Mouse (Mus musculus) forebrain, embryonic 12.5 days (tissue): ENCODE data around the gene Hnrnpul1. TPM values are rescaled to one million over a fixed set of nuclear protein-coding genes. Genes with fewer than 3 reads are reported as not detected.
"Not testable (repeated sequence)": the region's sequence is repeated elsewhere in the genome, so short reads cannot be mapped to it uniquely, and the experiment has no call there.

Source experiments
- ATAC-seq: fragments of 200-750 bp; cut with Nextera tagmentation; 2 replicates; pipeline ENCODE4 v1.8.0; 2017; ENCODE audit warnings: moderate TSS enrichment; ENCODE audit not compliant: low FRiP score
- H3K27ac ChIP-seq: fragments of 300-500 bp; sonication (generic); 2 replicates; pipeline ENCODE4 v1.5.1; 2016; ENCODE audit warnings: mild to moderate bottlenecking
- H3K27me3 ChIP-seq: fragments of 300-500 bp; sonication (generic); 2 replicates; pipeline ENCODE4 v1.6.1; 2016; ENCODE audit warnings: mild to moderate bottlenecking
- H3K36me3 ChIP-seq: fragments of 300-500 bp; sonication (generic); replicated peaks from 2 replicates; pipeline ENCODE4 v1.6.1; 2016; ENCODE audit warnings: mild to moderate bottlenecking
- H3K4me1 ChIP-seq: fragments of 300-500 bp; sonication (generic); 2 replicates; pipeline ENCODE4 v1.6.1; 2016
- H3K4me2 ChIP-seq: fragments of 300-500 bp; sonication (generic); 2 replicates; pipeline ENCODE4 v1.6.1; 2016; ENCODE audit warnings: mild to moderate bottlenecking, moderate library complexity
- H3K4me3 ChIP-seq: fragments of 300-500 bp; sonication (generic); replicated peaks from 2 replicates; pipeline ENCODE4 v1.5.1; 2016; ENCODE audit warnings: mild to moderate bottlenecking
- H3K9ac ChIP-seq: fragments of 300-500 bp; sonication (generic); 2 replicates; pipeline ENCODE4 v1.6.1; 2016; ENCODE audit warnings: mild to moderate bottlenecking
- H3K9me3 ChIP-seq: fragments of 300-500 bp; sonication (generic); 2 replicates; pipeline ENCODE4 v1.6.1; 2016
- WGBS: fragments of 180-500 bp; shearing (Covaris S2); methylation state at CpG from one replicate; pipeline ENCODE4 v1.1.7; 2016; 5-methylcytosine and 5-hydroxymethylcytosine counted together
- polyA plus RNA-seq: library from polyadenylated mRNA; unstranded; fragments of >200 nt; fragmentation: Nextera tagmentation; extraction: Ambion mirVana; gene quantifications from 2 replicates; pipeline ENCODE4 v1.2.1, GENCODE M21; 2016

The Hnrnpul1 gene
- polyA plus RNA-seq, 1 experiment from 2014 or later: 78.4 TPM

- WGBS: 82% methylated on average over 4 of the region's 4 CpGs
- Histone ChIP-seq H3K9ac (no peak overlapping the region), H3K4me1 (no peaks in the 10 kb centered on the region), H3K27me3 (no peaks in the 10 kb centered on the region), H3K9me3 (no peaks in the 10 kb centered on the region), H3K4me3 (no peak overlapping the region), H3K4me2 (no peak overlapping the region), H3K27ac (no peak overlapping the region), H3K36me3 (peaks cover 94% of the 10 kb centered on the region)
- no peak for ATAC-seq
These were observed 19.6 kb downstream of the Hnrnpul1 start for GRCm38 (mm10) chr7:25734991-25735390.

- Histone ChIP-seq H3K4me1 (no peaks in the 10 kb centered on the region; the same call in 1 of the 2 replicates), H3K36me3 (peaks cover 93% of the 10 kb centered on the region), H3K27me3 (no peaks in the 10 kb centered on the region), H3K4me2 (no peak overlapping the region), H3K9me3 (no peaks in the 10 kb centered on the region), H3K27ac (no peak overlapping the region), H3K9ac (no peak overlapping the region), H3K4me3 (no peak overlapping the region)
- WGBS: 93% methylated on average over 8 of the region's 8 CpGs
- no peak for ATAC-seq
These were observed 23.1 kb downstream of the Hnrnpul1 start for GRCm38 (mm10) chr7:25731294-25732055.

GRCm38 (mm10) chr7:25729862-25730261 is 24.7 kb downstream of the Hnrnpul1 start:
- 89% methylated on average over 2 of the region's 2 CpGs for WGBS
- H3K27me3 ChIP-seq: no peaks in the 10 kb centered on the region
- H3K9ac ChIP-seq: no peak overlapping the region
- ATAC-seq: no peak
- no peaks in the 10 kb centered on the region; the same call in 1 of the 2 replicates for H3K4me1 ChIP-seq
- peaks cover 95% of the 10 kb centered on the region for H3K36me3 ChIP-seq
- no peak overlapping the region for H3K4me3 ChIP-seq
- no peak overlapping the region for H3K4me2 ChIP-seq
- H3K27ac ChIP-seq: no peak overlapping the region
- H3K9me3 ChIP-seq: no peaks in the 10 kb centered on the region

GRCm38 (mm10) chr7:25729396-25729795 is 25.2 kb downstream of the Hnrnpul1 start:
- H3K4me3 ChIP-seq: no peak overlapping the region
- no peaks in the 10 kb centered on the region; the same call in 1 of the 2 replicates for H3K4me1 ChIP-seq
- no peaks in the 10 kb centered on the region for H3K9me3 ChIP-seq
- no peak overlapping the region for H3K9ac ChIP-seq
- WGBS: 37% methylated on average over 2 of the region's 2 CpGs
- peaks cover 95% of the 10 kb centered on the region for H3K36me3 ChIP-seq
- H3K27ac ChIP-seq: no peak overlapping the region
- ATAC-seq: no peak
- no peaks in the 10 kb centered on the region for H3K27me3 ChIP-seq
- no peak overlapping the region for H3K4me2 ChIP-seq

GRCm38 (mm10) chr7:25727800-25728199 is 26.8 kb downstream of the Hnrnpul1 start:
- ATAC-seq: no peak

GRCm38 (mm10) chr7:25725886-25726285 is 28.7 kb downstream of the Hnrnpul1 start:
- no peaks in the 10 kb centered on the region for H3K27me3 ChIP-seq
- H3K4me1 ChIP-seq: no peaks in the 10 kb centered on the region; the same call in 1 of the 2 replicates
- H3K27ac ChIP-seq: no peak overlapping the region
- H3K9ac ChIP-seq: no peak overlapping the region
- peaks cover 92% of the 10 kb centered on the region for H3K36me3 ChIP-seq
- no peak for ATAC-seq
- no peak overlapping the region for H3K4me2 ChIP-seq
- no peak overlapping the region for H3K4me3 ChIP-seq
- no peaks in the 10 kb centered on the region for H3K9me3 ChIP-seq
- WGBS: 84% methylated on average over 19 of the region's 19 CpGs

More at GRCm38 (mm10) chr7:25727800-25728199, 26.8 kb downstream of the Hnrnpul1 start:
- Histone ChIP-seq H3K4me1 (no peaks in the 10 kb centered on the region; the same call in 1 of the 2 replicates), H3K4me2 (no peak overlapping the region), H3K36me3 (peaks cover 96% of the 10 kb centered on the region), H3K9ac (no peak overlapping the region), H3K9me3 (no peaks in the 10 kb centered on the region), H3K4me3 (no peak overlapping the region), H3K27ac (no peak overlapping the region), H3K27me3 (no peaks in the 10 kb centered on the region)
- 96% methylated on average over 5 of the region's 5 CpGs for WGBS

GRCm38 (mm10) chr7:25721776-25722175 is 32.8 kb downstream of the Hnrnpul1 start:
- H3K36me3 ChIP-seq: peaks cover 64% of the 10 kb centered on the region
- H3K4me1 ChIP-seq: peaks cover 20% of the 10 kb centered on the region
- H3K9me3 ChIP-seq, H3K9ac ChIP-seq, H3K27ac ChIP-seq, ATAC-seq, H3K4me3 ChIP-seq, H3K27me3 ChIP-seq, H3K4me2 ChIP-seq: not testable (repeated sequence)

GRCm38 (mm10) chr7:25720760-25721159 is 33.8 kb downstream of the Hnrnpul1 start:
- Histone ChIP-seq H3K27ac (no peak overlapping the region), H3K4me2 (no peak overlapping the region), H3K36me3 (peaks cover 59% of the 10 kb centered on the region), H3K4me3 (no peak overlapping the region), H3K4me1 (peaks cover 20% of the 10 kb centered on the region), H3K9ac (no peak overlapping the region), H3K27me3 (no peaks in the 10 kb centered on the region), H3K9me3 (no peaks in the 10 kb centered on the region)
- no peak for ATAC-seq
- 94% methylated on average over 5 of the region's 5 CpGs for WGBS

GRCm38 (mm10) chr7:25719761-25720610 is 34.6 kb downstream of the Hnrnpul1 start:
- Histone ChIP-seq H3K36me3 (peaks cover 59% of the 10 kb centered on the region), H3K4me3 (no peak overlapping the region), H3K4me1 (peaks cover 20% of the 10 kb centered on the region), H3K27me3 (no peaks in the 10 kb centered on the region), H3K9me3 (no peaks in the 10 kb centered on the region), H3K4me2 (no peak overlapping the region), H3K27ac (no peak overlapping the region), H3K9ac (0 out of 2 replicates have a peak overlapping the region, but pooled peaks have one; percentile 25)
- 62% methylated on average over 10 of the region's 10 CpGs for WGBS
- peak; percentile 45 for ATAC-seq

GRCm38 (mm10) chr7:25718788-25719417 is 35.7 kb downstream of the Hnrnpul1 start, which contains the start of gene Ccdc97:
TSS of gene Ccdc97 (minus strand) at chr7:25719088.
- H3K27ac ChIP-seq: peak within 1 kb of the TSS; percentile 71
- no peaks in the 10 kb centered on the region for H3K9me3 ChIP-seq
- H3K9ac ChIP-seq: peak within 1 kb of the TSS; percentile 69
- peak; percentile 88 for ATAC-seq
- H3K27me3 ChIP-seq: no peaks in the 10 kb centered on the region
- peaks cover 59% of the 10 kb centered on the region for H3K36me3 ChIP-seq
- H3K4me2 ChIP-seq: peak within 1 kb of the TSS; percentile 89
- peak within 1 kb of the TSS; percentile 71 for H3K4me3 ChIP-seq
- peaks cover 20% of the 10 kb centered on the region for H3K4me1 ChIP-seq
- WGBS: 5% methylated on average over 32 of the region's 32 CpGs

GRCm38 (mm10) chr7:25717478-25717877 is 37.1 kb downstream of the Hnrnpul1 start:
- WGBS: 91% methylated on average over 3 of the region's 3 CpGs
- H3K9ac ChIP-seq: no peak overlapping the region
- no peak for ATAC-seq
- no peaks in the 10 kb centered on the region for H3K27me3 ChIP-seq
- no peaks in the 10 kb centered on the region for H3K9me3 ChIP-seq
- H3K27ac ChIP-seq: no peak overlapping the region
- H3K36me3 ChIP-seq: peaks cover 59% of the 10 kb centered on the region
- H3K4me1 ChIP-seq: peaks cover 20% of the 10 kb centered on the region
- H3K4me2 ChIP-seq: peak overlapping the region; percentile 89
- H3K4me3 ChIP-seq: peak overlapping the region; percentile 71

- H3K36me3 ChIP-seq: peaks cover 58% of the 10 kb centered on the region
- WGBS: 96% methylated on average over 22 of the region's 22 CpGs
These were observed 38.8 kb downstream of the Hnrnpul1 start for GRCm38 (mm10) chr7:25715731-25716271.

More at GRCm38 (mm10) chr7:25715731-25716271, 38.8 kb downstream of the Hnrnpul1 start:
- ATAC-seq: no peak
- no peaks in the 10 kb centered on the region for H3K27me3 ChIP-seq
- no peak overlapping the region for H3K4me3 ChIP-seq
- H3K27ac ChIP-seq: no peak overlapping the region
- H3K9ac ChIP-seq: no peak overlapping the region
- H3K9me3 ChIP-seq: no peaks in the 10 kb centered on the region
- H3K4me1 ChIP-seq: peaks cover 33% of the 10 kb centered on the region
- no peak overlapping the region for H3K4me2 ChIP-seq
